Mouse (Mus musculus): ENCODE results near the gene Fbxl17.

The Fbxl17 gene

DNA sequence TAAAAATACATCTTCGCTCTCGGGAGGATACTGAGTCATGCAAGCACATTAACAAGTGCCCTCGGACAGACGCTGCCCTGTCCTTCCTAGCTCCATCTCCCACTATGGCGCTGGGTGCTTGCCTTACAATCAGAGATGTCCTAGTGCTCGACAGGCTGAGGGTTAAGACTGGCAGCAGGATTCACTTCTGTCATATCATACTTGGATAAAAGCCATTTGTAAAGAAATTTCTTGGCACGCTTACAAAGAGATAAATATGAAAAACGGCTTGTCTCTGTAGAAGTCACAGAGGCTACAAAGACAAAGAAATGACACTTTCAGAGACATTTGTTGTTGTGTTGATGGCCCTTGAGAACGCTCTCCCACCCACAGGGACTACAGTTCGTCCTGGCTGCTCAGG, 412.6 kb downstream of the Fbxl17 start:
- no peak for DNase-seq

DNA sequence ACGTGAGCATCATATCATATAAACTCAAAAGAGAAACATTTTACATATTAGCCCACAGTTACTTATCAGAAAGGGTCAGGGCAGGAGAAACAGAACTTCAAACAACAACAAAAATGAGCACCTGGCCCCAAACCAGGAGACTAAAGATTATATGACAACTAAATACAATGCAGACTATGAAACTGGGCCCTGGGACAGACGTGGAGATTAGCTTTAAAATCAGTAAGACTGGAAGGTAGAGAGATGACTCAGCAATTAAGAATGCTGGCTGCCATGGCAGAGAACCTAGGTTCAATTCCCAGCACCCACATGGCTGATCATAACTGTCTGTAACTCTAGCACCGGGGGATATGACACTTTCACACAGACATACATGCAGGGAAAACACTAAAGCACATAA, 413.3 kb downstream of the Fbxl17 start:
- DNase-seq = no peak

DNA sequence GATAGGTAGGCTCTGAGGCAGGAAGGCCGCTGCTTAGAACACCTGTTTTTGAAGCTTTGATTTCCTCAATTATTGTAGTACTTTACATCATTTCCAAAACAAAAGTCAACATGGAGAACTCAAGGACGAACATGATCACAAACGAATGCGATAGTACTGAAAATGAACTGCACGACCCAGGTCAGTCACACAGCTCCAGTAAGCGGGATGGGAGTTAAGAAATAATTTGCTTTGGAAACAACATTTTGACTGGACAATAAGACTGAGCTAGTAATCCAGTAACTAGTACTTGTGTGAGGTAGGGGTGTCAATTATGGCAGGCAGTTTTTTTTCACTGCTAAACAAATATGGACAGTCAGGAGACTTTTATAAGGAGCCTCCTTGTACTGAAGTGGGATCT, 414.6 kb downstream of the Fbxl17 start:
- DNase-seq = no peak

DNA sequence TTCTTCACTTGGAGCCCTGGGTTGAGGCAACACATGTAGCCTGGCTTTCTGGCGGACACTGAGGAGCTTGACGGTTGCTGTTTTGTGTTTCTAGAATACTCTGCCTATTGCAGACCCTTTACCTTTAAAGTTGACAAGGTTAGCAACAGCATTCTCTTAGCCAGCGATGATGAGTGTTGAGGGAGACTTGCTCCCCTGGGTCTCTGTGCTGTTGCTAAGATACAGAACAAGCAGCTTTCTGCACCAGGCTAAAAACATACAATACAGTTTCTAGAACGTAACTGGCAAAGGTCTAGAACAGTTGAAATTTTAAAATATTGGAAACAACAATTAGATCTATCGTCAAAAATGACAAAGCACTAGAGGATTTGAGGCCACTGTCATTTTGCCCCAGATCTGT, 420.7 kb downstream of the Fbxl17 start:
- DNase-seq = no peak

DNA sequence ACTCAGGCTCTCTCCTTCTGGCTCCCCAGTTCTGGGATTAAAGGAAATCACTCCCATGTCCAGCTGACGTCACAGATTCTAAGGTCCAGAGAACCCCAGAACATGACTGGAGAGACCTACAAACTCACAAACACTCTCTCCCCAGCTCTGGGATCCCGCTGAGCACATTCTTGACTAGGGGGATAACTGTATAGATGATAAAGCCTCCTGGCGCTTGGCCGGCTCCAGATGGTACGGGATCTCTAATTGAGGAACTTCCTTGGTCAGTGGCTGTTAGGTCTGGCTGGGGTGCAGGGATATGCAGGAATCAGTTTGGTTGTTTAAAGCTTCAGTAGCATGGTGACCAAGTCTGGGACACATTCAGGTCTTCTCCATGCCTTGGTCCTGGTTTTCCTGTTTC, 422.3 kb downstream of the Fbxl17 start:
- DNase-seq = no peak

DNA sequence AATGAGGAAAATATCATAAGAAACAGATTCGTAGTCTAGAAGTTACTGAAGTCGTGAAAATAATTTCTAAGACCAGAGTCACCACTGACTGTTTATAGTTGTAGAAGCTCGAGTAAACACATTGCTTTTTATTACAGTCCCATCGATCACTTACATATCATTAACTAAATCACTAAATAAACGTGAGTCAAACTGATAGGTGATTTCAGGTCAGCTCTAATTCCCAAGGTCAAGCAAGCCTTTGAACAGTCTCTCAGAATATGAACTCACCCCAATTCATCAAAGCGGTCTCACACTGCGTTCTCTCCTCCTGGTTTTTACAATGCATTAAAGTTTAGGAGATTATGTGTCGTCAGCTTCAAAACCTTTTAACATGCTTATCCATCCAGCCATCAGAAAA, 423.2 kb downstream of the Fbxl17 start:
- no peak for DNase-seq

DNA sequence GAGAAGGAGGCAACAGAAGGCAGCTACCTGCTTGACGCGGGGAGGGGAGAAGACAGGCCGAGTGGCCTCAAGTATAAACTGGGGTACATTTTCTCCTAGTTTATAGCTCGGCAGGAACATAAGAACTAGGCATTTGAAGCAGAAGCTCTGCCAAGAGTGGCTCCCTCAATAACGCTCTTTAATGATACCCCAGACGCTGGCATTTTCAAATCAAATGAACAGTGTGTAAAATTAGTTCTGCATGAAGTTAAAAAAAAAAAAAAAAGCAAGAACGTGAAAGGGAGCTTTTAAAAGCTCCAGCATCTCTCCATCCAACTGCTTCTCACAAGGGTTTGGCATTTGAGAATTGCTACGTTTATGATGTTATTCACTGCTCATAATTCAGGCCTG, 423.8 kb downstream of the Fbxl17 start:
- no peak for DNase-seq

DNA sequence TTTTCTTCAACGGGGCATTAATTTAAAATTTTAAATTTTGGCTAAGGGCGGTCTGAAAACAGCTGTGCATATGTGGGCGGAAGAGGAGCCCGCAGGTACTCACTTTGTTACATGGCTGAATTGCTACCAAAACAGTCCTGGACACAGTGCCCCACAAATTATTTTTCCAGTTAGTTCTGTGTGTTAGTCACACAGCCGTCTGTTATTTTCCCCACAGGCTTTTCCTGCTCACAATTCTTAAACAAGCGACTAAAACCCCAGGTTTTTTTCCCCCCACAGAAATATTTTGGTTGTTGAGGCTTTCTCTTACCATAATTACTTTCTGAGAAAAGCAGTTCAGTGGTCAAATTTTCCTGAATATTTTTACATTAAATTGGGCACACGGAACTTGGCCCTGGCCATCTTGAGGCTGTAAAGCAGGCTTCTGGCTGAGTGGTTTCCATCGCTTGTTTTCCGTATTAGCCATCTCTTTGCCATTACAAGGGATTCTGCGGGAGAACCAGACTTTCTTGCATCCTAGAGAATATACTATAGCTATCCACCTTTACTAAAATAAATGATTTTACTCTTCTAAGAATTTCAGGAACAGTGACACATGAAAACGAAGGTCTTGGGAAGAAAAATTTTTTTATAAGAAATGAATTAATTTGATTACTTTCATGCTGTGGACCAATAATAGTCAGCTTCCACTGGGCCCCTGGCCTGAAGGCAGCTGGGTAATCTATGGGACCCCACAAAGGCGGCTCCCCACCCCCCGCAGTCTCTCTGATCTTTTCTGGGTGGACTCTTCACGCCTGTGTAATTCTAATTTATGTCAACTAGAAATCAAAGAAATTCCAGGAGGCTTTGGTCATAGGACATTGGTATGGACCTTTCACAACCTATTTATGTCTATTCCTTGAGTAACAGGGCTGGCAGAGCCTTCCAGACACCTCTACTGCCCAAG, 424.5 kb downstream of the Fbxl17 start:
- no peak for DNase-seq

DNA sequence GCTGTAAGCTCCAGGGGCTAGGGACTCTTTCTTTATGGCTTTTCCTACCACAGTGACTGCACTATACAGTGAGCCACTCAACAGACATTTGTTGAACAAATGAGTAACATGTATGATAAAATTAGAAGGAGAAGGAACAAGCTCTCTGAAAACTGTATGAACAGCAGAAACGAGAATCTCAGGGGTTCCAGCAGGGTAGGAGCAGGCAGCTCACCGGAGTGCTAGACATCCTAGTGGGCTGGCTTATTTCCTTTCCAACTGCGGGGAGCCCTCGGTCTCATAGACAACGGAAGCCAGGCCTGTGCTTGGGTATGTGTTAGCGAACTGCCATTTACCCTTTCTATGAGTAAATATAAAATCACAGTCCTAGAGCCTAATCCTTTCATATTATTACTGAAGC, 426.5 kb downstream of the Fbxl17 start:
- no peak for DNase-seq

DNA sequence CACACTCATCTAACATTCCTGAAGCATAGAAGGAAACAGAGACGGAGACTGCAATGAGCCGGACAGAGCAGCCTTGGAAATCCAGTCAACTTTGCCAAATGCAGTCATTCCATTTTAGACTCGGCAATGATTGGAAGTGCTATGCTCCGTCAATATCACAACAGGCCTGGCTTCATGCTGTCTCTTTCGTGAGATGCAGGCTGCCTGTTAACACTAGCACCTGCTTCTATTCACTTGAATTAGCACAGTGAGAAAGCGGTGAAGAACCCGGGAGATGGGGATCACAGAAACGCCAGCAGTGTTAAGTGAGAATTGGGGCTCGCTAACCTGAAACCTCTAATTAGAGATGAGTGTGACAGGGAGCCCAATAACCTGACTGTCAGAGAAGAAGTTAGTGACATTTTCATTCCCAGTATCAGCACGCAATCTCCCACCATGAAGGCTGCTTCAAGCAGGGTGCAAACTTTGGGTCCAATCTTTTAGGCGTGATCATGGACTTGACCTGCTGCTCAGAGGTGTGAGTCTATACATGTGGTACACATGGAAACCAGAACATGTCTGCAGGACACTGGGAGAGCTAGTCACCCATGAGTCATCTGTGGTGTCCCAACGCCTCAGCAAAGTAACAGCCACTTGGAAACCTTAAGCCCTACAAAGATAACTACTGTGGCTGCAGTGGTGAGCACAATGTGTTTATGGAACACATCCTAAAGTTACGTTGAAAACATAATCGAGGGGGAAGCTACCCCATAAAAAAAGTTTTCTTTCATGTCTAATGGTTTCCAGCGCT, 428.5 kb downstream of the Fbxl17 start:
- no peak for DNase-seq

DNA sequence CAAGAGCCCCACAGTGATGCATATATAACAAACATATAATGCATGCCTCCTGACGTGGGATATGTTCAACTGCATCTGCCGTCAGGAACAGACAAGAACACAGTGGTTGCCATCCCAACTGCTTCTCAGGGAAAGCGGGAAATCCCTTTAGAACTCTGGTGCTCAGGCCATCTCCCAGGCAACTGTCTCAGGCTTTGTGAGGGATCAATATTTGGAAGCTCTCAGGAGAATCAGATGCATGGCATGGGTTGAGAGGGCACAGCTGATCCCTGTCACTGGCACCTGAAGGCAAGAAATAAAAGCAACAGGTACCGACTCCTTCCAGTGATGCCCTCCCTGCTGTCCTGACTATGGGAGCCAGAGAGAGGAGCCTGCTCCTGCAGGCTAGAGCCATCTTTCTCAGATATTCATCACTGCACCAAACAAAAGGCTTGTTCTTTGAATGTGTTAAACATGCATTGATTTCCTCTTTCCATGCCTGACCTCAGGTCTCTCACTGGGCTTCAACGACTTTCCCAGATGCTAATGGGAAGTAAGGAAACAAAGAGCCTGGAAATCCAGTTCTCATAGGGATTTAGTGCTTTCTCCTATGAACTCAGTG, 429.6 kb downstream of the Fbxl17 start:
- no peak for DNase-seq

DNA sequence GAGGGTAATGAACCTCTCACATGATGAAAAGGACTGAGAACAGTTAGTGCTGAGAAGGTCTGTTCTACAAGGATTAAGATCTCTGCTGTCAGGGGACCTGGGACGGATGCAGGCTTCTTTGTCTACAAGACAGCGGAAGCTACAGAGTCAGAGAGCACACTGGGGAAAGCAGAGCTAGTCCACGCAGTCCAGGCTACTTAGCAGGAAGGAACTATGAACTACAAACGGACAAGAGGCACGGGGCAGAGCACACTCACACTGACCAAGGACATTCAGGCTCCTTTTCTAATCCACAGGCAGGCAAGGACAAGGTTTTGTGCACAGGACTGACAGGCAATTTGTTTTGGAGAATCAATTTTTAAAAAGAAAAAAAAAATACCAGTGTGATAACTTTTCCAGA, 437.0 kb downstream of the Fbxl17 start:
- no peak for DNase-seq

DNA sequence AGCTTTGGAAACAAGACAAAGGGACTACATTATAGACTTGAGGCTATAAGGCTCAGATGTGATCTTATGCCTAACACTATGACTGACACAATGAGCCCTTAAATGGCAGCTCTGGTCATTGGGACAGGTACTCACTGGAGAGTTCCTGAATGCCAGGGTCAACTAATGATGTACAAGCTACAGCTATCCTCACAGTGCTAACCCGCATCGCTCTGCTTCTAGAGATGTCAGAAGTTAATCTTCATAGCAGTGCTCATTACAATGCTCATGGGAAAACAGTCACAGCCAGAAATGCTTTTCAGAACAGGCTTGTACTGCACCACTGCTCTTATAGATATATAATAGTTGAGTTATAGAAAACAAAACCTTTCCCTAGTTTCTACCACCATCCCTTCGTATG, 438.0 kb downstream of the Fbxl17 start:
- DNase-seq = no peak

DNA sequence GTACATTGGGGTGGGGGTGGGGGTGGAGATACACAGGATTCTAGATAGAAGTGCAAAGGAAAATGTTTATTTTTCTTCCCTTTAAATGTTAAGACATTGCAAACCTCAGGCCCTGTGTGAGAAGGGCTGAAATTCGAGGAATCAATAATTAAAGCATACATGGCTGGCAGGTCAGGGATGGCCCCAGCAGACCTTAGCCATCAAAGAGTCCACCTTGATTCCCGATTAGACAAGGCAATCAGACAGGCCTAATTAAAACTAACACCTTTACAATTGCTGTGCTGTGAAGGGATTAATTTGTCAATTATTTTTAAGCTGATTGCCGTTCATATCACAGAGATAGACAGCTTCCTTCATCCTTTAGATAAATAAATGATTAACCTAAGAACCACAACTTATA, 439.0 kb downstream of the Fbxl17 start:
- DNase-seq = no peak

DNA sequence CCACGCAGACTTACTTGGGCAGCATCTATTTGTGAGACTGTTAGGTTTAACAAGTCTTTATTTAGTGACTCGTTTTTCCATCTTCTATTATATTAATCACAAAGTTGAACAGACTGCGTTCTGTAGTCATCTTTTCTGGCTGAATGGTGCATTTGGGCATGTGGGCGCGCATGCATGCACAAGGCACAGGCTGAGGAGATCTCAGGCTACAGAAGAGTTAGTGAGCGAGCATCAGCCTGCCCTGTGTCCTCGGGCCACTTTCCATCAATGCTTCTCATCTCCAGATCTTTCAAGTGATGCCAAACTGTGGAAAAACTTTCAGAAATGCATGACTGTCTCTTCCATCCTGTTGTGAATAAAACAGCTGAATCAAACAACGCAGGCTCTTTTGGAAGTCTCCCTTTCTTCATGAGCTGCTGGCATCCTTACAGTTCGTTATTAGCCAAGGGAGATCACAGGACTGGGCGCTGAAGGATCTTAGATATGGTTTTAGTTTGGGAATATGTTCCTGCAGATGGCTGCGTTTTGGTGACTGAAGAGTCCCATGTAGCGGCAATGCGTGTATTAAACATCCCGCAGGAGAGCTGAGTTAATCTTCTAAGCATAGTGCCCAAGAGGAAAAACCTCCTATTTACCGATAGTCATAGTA, 442.0 kb downstream of the Fbxl17 start:
- DNase-seq = no peak

DNA sequence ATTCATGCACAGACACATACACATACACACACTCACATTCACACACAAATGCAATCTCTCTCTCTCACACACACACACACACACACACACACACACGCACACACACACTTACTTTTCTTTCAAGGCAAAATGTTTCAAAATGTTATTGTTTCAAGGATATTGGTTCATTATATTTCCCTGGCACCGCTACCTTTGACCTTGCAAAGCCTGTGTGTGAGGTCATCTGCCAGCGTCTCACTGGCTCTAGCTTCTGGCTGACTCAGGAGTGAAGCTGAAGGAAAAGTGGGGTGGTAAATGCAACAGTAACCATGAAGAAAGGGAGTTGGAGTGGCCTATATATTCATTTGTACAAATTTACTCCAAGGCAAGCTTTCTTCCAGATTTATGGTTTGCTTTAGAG, 442.8 kb downstream of the Fbxl17 start:
- no peak for DNase-seq

DNA sequence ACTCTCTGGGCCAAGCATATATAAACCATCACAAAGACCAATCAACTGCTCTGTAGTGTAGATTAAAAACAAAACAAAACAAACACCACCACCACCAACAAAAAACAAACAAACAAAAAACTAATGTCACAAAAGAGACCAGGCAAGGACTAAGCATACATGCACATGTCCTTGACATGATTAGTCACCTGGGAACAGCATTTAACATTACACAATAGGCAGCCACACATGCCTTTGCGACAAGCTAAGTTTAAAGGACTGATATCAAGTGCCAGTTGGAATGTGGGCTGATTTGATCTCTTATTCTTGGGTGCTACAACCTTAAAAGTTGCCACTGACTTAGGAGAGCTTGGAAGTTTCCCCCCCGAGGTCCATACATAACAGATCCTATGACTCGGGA, 446.5 kb downstream of the Fbxl17 start:
- no peak for DNase-seq

DNA sequence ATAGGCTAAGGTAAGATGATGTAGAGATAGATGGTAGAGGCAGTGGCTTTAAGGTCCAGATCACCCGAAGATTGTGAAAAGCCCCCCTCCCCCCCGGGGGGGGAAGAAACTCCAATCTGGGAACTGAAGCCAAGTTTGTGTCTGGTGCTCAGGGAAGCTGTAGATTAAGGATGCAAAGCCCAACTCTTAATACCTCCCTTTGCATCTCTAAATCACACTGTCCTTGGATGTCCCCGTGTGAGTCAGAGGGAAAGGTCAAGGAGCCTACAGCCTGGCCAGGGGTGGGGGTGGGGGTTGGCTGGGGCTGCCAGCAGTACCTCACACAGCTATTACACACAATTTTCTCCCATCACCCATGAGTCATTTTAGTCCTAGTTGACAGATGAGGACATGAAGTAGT, 453.4 kb downstream of the Fbxl17 start:
- DNase-seq = no peak

DNA sequence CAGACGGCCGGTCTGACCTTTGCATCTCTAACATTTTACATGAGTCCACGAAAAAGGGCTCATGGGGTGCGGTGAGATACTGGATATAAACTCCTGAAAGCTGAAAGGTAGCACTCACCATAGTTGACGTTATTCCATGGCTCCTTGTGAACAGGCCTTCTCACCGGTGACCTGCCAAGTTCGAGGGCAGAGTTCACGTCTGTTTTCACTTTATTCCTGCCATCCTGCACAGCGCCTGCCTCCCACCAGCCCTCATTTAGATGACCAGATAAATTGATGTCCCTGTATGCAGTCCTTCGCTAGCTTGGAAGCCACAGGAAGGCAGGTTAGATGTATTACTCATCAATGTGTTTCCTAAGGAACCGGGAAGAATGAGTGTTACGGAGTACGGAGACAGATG, 454.5 kb downstream of the Fbxl17 start:
- DNase-seq = no peak

DNA sequence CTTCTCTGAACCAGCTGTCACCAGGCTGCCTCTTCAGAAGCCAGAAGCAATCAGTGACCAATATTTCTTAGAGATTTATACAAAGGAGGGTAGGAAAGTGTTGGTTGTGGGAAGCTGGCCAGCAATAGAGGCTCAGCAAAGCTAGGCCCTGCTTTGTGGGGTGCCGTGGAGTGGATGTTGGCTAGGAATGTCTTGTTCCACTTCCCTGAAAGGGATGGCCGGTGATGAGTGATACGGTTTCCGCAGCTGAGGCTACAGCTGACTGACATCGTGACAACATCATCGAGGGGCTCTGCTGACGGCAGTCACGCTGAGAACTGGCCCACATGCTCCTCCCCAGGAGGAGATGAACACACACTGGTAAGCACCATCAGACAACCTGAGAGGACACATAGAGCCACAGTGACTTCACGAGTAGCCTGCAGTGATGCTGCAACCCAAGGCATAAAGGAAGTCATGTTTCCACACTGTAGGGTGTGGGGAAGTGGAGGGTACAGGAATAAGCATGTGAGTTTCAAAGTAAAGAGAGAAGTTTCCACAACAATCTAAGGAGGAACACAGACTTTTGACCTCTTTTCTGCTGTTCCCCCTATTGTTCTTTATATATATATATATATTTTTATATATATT, 456.7 kb downstream of the Fbxl17 start:
- DNase-seq = no peak

DNA sequence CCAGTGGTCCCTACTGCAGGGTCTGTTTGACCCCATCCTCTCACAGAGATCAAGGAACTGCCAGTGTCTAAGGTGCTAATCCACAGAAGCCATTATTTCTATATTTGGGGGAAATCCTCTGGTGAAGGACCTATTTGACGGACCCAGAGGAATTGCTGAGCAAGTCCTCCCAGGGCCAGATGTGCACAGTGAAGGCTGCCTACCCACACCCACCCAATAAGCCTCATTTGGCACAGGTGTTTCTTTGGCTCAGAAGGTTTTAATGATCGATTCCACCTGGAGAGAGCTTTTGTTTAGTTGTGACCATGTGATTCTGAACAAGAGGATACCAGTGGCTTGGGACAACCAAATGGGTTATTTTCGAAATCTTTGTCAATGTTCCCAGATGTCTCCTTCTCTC, 462.3 kb downstream of the Fbxl17 start:
- no peak for DNase-seq

DNA sequence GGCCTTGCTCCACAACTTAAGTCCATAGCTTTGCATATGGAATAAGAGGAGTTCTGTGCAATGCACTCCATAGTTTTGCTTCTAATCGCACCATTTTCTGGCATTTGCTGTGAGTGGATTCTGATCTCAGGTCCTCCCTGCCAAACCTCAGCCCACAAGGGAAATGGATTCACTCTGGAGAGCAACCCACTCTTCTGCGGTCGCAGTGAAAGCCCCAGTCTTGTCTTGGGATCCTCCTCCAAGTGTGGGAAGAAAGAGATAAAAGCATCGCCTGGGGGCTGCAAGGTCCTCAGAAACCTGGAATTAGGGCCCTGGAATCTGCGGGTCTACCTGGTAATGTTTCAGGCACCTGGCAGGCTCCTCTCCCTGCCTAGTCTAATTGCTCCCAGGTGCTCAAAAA, 466.7 kb downstream of the Fbxl17 start:
- DNase-seq = no peak

DNA sequence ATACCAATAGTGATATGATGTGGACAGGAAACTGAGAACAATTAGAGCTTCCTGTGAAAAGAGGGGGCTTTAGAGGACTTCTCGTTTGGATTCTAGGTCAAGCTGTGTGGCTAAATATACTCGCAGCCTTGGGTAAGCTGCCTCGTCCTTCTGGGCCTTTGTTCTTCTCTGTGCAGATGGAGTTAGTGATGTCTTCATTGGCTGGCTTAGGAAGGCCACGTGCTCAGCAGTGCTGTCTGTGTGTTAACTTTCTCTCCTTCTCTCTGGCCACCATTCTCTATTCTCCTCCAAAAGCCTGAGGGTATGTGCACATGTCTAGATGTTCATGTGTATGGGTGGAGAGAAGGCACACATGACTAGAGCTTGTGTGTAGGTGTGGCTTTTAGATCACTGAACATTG, 470.7 kb downstream of the Fbxl17 start:
- DNase-seq = no peak
